Mouse (Mus musculus): ENCODE data around the gene Trappc10. TPM values are rescaled to one million over a fixed set of nuclear protein-coding genes. Genes with fewer than 3 reads are reported as not detected.

Gene Trappc10
- 18.2 TPM for polyA plus RNA-seq (2012; fragmentation: generic; extraction: Trizol)
- long read RNA-seq, experiment 1, partial matches to known transcripts, result 2 of 4 reads
- long read RNA-seq, experiment 1, other reads (novel, unspliced or antisense), result 2 of 4 reads
- long read RNA-seq, experiment 2, partial matches to known transcripts, result 2 of 2 reads
- long read RNA-seq, experiment 2, other reads (novel, unspliced or antisense), result 0 of 2 reads

DNA sequence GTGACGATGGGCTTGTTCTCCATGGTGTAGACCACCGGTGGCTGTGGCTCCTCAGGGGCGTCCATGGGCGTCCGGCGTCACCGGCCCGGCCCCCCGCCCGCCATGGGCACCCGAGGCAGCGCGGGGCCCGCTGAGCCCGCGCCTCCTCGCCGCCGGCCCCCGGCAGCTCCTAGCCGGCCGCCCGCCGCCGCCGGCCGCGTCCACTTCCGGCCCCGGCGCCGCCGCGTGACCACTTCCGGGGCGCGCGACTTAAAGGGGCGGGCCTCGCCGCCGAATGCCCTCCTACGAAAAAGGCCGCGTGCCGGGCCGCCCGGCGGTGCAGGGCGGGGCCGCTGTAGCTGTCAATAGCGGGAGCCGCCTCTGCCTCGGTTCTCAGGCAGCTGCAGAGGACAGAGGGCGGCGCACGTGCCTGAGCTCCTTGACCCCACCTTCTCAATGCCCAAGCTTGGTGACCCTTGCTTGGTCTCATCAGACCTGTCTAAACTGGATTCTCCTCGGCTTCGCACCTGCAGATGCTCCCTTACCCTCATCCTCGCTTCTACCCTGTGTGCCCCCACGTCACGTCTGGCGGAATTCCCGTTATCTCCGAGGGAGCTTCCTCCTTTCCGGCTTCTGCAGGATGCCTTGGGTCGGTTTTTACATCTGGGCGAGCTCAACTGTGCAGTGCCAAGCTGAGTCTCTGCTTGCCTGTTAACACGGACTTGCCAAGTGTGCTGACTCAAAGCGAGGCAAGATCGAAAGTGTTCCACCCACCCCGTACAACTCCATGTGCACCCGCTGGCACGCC, at the start of gene Trappc10:
TSS of gene Trappc10 (minus strand) at position 204 of the 787 bp plus-strand sequence.
- no peak for TF ChIP-seq CTCF (IDR thresholded peaks at IDR 0.05; ENCODE audit: control insufficient read depth, insufficient read depth, insufficient read length)
- no peak for TF ChIP-seq MYOG (IDR thresholded peaks at IDR 0.05; ENCODE audit: control insufficient read depth, extremely low read depth, insufficient read length)
- no peak for TF ChIP-seq FOSL1 (IDR thresholded peaks at IDR 0.05; ENCODE audit: insufficient read depth, low read length, poor library complexity, severe bottlenecking)
- peak; percentile 84 for TF ChIP-seq MAX (IDR thresholded peaks at IDR 0.05)
- peak; percentile 6 for TF ChIP-seq USF1 (IDR thresholded peaks at IDR 0.05; ENCODE audit: low read depth)
- peaks cover 4% of the 10 kb centered on the region for H3K36me3 ChIP-seq (ENCODE audit: control insufficient read depth, insufficient read depth)
- peaks cover 39% of the 10 kb centered on the region for H3K79me3 ChIP-seq (ENCODE audit: low read depth)
- no peaks in the 10 kb centered on the region for H3K27me3 ChIP-seq (ENCODE audit: control insufficient read depth, insufficient read depth, insufficient read length)
- H3K79me2 ChIP-seq (ENCODE audit: control insufficient read depth, insufficient read depth), result peaks cover 47% of the 10 kb centered on the region
- H3ac ChIP-seq (ENCODE audit: control insufficient read depth, insufficient read length, low read depth), result peak within 1 kb of the TSS; percentile 87
- peak within 1 kb of the TSS; percentile 91 for H3K4me3 ChIP-seq (ENCODE audit: insufficient read depth, poor library complexity, severe bottlenecking)

DNA sequence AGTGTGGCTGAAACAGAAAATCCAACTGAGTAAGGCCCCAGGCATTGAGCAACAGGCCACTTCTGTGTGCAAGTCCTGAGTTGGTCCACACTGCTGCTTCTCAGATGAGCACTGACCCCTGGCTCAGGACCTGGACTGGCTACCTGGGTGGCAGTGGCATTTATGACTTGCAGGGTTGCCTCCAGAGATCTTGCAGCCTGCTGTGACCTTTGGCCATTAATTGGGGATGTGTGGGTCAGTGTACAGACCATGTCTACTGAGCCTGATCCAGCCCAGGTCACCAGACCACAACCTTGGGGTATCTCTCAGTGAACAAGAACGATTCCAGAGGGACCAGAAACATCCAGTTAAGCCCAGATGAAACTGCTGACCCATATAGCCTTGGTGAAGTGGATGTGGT, 49.1 kb upstream of the Trappc10 start:
- Histone ChIP-seq H3K27me3 (ENCODE audit: control insufficient read depth, insufficient read depth, insufficient read length) (no peaks in the 10 kb centered on the region), H3K36me3 (ENCODE audit: control insufficient read depth, insufficient read depth) (no peaks in the 10 kb centered on the region), H3ac (ENCODE audit: control insufficient read depth, insufficient read length, low read depth) (no peak overlapping the region), H3K79me3 (ENCODE audit: low read depth) (no peaks in the 10 kb centered on the region), H3K4me3 (ENCODE audit: insufficient read depth, poor library complexity, severe bottlenecking) (no peak overlapping the region), H3K79me2 (ENCODE audit: control insufficient read depth, insufficient read depth) (peaks cover 14% of the 10 kb centered on the region)
- no peak for TF ChIP-seq FOSL1 (IDR thresholded peaks at IDR 0.05; ENCODE audit: insufficient read depth, low read length, poor library complexity, severe bottlenecking)

DNA sequence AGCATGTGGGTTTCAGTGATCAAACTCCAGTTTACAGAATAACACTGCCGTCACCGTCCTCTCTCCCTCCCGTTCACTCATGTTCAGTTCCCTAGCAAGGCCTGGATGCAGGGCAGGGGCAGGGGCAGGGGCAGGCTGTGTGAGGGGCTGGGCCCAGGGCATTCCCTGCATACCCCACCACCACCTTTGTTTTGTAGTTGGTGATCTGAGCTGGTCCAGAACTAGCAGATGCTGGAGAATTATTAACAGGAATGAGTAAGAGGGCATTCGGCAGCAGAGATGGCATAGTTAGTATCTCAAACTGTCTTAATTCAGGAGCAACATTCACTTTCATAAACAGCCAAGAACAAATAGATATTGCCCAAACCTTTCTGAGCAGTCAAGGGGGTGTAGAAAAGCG, 47.9 kb upstream of the Trappc10 start:
- no peak overlapping the region for H3ac ChIP-seq (ENCODE audit: control insufficient read depth, insufficient read length, low read depth)
- H3K79me3 ChIP-seq (ENCODE audit: low read depth), result no peaks in the 10 kb centered on the region
- no peak for TF ChIP-seq CTCF (IDR thresholded peaks at IDR 0.05; ENCODE audit: control insufficient read depth, insufficient read depth, insufficient read length)
- no peak for TF ChIP-seq USF1 (IDR thresholded peaks at IDR 0.05; ENCODE audit: low read depth)
- no peak for TF ChIP-seq CEBPB (IDR thresholded peaks at IDR 0.05; ENCODE audit: low read depth)
- no peak for TF ChIP-seq MYOG (IDR thresholded peaks at IDR 0.05; ENCODE audit: control insufficient read depth, extremely low read depth, insufficient read length)
- TF ChIP-seq MAX (IDR thresholded peaks at IDR 0.05), result no peak
- no peak for TF ChIP-seq MYOD1 (IDR thresholded peaks at IDR 0.05; ENCODE audit: control insufficient read depth, insufficient read length, low read depth)
- no peak for TF ChIP-seq FOSL1 (IDR thresholded peaks at IDR 0.05; ENCODE audit: insufficient read depth, low read length, poor library complexity, severe bottlenecking)
- H3K27me3 ChIP-seq (ENCODE audit: control insufficient read depth, insufficient read depth, insufficient read length), result no peaks in the 10 kb centered on the region
- peaks cover 2% of the 10 kb centered on the region for H3K36me3 ChIP-seq (ENCODE audit: control insufficient read depth, insufficient read depth)
- peaks cover 11% of the 10 kb centered on the region for H3K79me2 ChIP-seq (ENCODE audit: control insufficient read depth, insufficient read depth)
- H3K4me3 ChIP-seq (ENCODE audit: insufficient read depth, poor library complexity, severe bottlenecking), result no peak overlapping the region

DNA sequence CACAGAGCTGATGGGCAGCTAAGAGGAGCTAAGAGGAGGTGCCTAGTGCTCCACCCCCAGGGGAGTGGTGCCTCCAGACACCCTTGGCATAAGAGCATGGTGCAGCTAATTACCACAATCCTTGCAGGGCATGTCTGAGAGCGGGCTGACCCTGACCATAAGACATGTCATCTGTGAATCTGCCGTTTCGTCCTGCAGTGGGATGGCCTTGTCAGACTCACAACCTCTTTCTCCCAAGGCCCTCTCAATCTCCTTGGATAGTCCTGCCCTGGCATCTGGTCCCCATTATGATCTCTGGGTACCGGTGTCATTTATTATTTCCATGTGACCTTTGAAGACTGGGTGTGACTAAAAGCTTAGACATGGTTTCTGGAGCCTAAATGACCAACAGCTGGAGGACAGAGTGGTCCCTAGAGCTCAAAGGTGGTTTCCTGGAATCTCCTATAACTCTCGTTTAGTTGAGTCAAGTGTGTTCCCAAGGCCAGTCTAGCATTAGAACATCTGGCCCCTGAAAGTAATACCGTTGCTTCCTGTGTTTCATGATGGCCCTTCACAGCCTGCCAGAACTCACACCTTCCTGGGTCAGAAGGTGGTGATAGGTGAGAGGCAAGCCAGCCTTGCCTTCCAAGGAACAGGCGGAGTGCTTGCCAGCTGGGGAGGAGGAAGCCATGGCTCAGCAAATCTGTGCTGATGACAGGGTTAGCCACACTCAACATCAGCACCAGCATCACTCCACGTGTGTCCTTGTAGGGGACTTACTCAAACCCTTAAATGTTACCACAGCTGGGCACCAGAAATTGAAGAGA, 46.5 kb upstream of the Trappc10 start:
- H3ac ChIP-seq (ENCODE audit: control insufficient read depth, insufficient read length, low read depth), result no peak overlapping the region
- no peaks in the 10 kb centered on the region for H3K79me3 ChIP-seq (ENCODE audit: low read depth)
- no peak for TF ChIP-seq FOSL1 (IDR thresholded peaks at IDR 0.05; ENCODE audit: insufficient read depth, low read length, poor library complexity, severe bottlenecking)
- TF ChIP-seq MYOD1 (IDR thresholded peaks at IDR 0.05; ENCODE audit: control insufficient read depth, insufficient read length, low read depth), result no peak
- TF ChIP-seq CEBPB (IDR thresholded peaks at IDR 0.05; ENCODE audit: low read depth), result no peak
- no peak for TF ChIP-seq USF1 (IDR thresholded peaks at IDR 0.05; ENCODE audit: low read depth)
- peaks cover 15% of the 10 kb centered on the region for H3K36me3 ChIP-seq (ENCODE audit: control insufficient read depth, insufficient read depth)
- no peaks in the 10 kb centered on the region for H3K79me2 ChIP-seq (ENCODE audit: control insufficient read depth, insufficient read depth)
- no peaks in the 10 kb centered on the region for H3K27me3 ChIP-seq (ENCODE audit: control insufficient read depth, insufficient read depth, insufficient read length)
- H3K4me3 ChIP-seq (ENCODE audit: insufficient read depth, poor library complexity, severe bottlenecking), result no peak overlapping the region

DNA sequence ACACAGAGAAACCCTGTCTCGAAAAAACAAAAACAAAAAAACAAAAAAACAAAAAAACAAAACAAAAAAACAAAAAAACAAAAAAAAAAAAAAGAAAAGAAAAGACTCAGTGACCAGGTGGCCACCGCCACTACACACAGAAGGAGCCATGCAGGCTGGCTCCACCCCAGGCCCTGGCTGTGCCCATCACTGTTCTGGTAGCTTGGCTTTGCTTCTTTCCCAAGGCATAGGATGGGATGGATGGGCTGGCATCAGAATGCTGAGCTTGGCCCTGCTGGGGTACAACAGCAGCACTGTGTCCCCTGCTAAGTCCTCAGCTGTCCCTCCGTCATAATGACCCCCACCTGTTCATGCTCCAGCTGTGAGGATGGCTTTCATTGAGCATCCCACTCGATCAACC, 44.5 kb upstream of the Trappc10 start:
- TF ChIP-seq CEBPB (IDR thresholded peaks at IDR 0.05; ENCODE audit: low read depth) (no peak), MYOG (IDR thresholded peaks at IDR 0.05; ENCODE audit: control insufficient read depth, extremely low read depth, insufficient read length) (no peak), MAX (IDR thresholded peaks at IDR 0.05) (no peak), USF1 (IDR thresholded peaks at IDR 0.05; ENCODE audit: low read depth) (no peak)

More for the DNA sequence above, 44.5 kb upstream of the Trappc10 start:
- Histone ChIP-seq H3K27me3 (ENCODE audit: control insufficient read depth, insufficient read depth, insufficient read length) (no peaks in the 10 kb centered on the region), H3K79me3 (ENCODE audit: low read depth) (no peaks in the 10 kb centered on the region), H3K36me3 (ENCODE audit: control insufficient read depth, insufficient read depth) (peaks cover 23% of the 10 kb centered on the region), H3ac (ENCODE audit: control insufficient read depth, insufficient read length, low read depth) (no peak overlapping the region), H3K4me3 (ENCODE audit: insufficient read depth, poor library complexity, severe bottlenecking) (no peak overlapping the region), H3K79me2 (ENCODE audit: control insufficient read depth, insufficient read depth) (no peaks in the 10 kb centered on the region)
